Mouse (Mus musculus): ENCODE results near the gene Sel1l.
A peak's percentile ranks its signal among the peaks of the same experiment; 100 is the strongest.

Gene Sel1l

GRCm38 (mm10) chr12:91849045-91849467, at the start of gene Sel1l:
Sel1l (minus strand) TSS chr12:91849157.
- peak; percentile 99 for DNase-seq

- DNase-seq: no peak
Measured at GRCm38 (mm10) chr12:91892622-91893560, 43.9 kb upstream of the Sel1l start.

DNA sequence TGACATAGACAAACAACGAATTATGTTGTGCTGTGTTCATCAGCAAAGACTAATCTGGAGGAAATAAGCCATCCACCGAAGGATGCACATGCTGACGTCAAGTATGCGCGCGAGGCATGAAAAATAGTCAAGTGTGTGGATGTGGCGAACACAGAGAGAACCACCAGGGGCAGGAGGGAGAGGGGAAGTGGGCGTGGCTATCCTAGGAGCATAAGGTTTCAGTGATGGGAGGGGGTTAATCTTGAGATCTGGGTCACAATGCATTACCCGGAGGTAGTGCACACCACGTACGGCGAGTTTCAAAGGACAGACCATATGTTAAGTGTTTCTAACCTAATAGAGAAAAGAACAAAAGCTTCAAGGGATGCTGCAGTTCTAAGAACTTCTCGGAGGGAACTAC, 31.5 kb upstream of the Sel1l start:
- no peak for DNase-seq

DNA sequence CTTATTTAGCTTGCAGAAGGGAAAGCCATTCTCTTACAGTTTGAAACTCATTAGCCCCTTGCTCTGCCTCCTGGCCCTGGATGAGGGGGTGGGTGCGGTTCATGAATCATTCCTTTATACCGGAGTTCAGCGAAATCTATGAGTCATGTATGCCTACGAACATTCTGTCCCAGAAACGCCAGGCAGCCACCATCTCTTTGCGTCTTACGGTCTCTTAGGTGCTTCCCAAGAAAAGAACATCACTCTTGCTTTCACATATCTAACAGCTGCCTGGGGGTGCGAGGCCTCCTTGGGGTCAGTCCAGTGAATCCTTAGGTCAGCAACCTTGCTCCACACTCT, 29.9 kb upstream of the Sel1l start:
- DNase-seq: peak; percentile 89

DNA sequence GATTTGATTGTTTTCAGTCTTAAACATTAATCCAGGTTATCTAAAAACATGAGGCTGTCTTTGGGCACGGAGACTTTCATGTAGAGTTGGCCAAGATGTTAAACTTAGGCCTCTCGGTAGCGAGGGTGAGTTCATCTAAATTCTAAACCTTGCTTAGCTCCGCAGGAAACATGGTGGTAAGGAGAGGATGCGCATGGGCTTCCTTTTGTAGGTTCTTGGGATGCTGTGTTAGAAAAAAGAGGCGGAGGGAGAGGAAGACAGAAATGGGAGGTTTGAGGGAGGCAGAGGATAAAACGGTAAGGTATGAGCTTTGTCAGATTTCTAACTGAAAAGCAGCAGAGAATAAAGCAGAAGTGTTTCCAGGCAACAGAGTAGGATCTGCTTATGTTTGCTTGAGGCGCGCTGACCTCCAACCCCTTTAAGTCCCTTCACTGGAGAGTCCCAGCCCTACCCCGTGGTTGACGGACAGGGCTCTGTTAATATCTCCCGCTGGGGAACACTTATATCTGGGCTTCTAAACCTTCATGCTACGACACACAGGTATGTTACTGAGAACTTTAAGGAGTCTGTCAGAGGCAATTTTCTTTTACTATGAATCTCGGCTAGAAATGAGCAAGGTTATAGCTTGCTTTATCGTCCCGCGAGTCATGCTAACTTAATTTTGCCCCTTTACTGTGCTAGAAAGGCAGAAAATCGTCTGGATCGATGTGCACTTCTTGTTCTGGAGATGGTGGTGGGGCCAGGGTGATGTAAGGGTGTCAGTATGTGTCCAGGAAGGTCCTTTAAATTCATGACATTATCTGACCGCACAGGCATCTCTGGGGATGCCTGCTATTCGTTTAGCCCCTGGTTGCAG, 29.3 kb upstream of the Sel1l start:
- no peak for DNase-seq

- DNase-seq: peak; percentile 31
Measured at GRCm38 (mm10) chr12:91877646-91878045, 28.7 kb upstream of the Sel1l start.

GRCm38 (mm10) chr12:91870671-91871070, 21.7 kb upstream of the Sel1l start:
- peak; percentile 37 for DNase-seq

- no peak for DNase-seq
Measured at GRCm38 (mm10) chr12:91869352-91869751, 20.4 kb upstream of the Sel1l start.

GRCm38 (mm10) chr12:91854330-91854729, 5.4 kb upstream of the Sel1l start:
- no peak for DNase-seq

DNA sequence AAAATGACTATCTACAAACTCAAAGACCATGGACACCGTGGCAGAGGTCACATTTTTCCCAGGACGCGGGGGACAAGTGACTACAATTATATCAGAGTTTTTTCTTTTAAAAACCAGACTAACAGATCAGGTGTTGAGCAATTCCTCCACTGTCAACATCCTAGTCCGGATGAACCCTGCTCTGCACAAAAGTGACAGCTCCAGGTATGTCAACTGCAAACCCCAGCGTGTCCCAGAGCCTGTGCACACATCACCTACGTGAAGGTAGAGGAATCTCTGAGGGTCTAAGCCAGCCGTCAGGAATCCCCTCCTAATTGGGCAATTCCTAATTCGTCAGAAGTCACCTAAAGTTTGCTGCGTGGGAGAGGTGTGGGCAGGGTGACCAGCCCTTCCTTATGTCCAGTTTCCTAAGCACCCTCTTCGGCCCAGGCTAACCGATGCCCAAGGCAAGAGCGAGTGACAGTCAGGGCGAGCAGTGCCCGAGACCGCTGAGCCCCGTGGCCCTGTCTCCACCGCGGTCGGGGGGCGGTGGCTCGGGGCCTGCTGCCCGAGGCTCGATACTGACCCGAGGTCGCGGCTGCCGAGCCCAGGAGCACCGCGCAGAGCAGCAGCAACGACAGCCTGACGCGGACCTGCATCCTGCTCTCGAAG, 438 bp downstream of the Sel1l start:
- DNase-seq: no peak

DNA sequence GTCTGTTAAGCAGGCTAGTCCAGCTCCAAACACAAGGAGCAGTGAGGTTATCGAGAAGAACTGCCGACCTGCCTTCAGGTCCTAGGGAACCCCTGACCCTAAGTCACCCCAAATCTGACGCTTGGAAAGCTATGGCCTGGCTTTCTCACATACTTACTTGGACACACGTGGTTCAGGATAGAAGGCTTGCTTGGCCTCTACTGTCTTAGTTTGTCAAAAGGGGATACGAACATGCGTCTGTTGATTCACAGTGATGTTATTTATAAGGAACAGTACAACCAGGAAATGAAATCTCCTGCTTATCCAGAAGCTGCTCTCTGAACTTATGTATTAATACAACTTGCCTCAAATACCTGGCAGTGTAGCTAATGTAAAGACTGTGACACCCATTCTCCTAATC, 2.9 kb downstream of the Sel1l start:
- DNase-seq: no peak

DNA sequence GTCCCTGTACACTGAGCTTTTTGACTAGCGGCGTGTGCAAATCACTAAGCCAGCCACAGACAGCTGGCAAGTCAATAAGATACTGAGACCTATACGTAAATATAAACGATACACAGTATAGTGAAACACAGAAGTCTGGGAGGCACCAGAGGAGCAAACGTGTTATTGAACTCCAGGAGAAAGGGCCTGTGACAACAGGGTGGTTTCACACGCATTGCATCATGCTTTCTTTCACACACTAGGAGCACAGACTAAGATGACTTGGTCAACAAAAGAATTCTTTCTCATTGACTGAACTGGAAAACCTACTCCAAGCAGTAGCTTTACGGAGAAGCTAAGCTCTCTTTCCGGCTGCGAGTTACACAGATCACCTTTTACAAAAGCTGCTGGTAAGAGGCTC, 3.6 kb downstream of the Sel1l start:
- DNase-seq: no peak

DNA sequence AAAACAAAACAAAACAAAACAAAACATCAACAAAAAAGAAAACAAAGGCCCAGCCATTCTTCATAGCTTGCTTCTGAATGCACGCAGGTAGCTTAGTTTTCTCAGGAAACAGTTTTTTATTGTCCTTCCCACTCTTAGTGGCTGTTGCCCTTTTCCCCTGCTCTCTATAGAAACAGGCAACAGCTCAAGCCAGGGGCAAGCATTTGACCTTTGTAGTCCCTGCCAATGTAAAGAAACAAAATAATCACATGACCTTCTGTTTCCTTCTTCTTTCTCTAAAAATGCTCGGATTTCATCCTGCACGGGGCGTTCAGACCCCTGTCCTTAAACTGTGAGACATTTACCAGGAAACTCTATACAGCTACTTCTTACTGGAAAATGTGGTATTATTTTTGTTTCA, 4.4 kb downstream of the Sel1l start:
- DNase-seq: no peak

DNA sequence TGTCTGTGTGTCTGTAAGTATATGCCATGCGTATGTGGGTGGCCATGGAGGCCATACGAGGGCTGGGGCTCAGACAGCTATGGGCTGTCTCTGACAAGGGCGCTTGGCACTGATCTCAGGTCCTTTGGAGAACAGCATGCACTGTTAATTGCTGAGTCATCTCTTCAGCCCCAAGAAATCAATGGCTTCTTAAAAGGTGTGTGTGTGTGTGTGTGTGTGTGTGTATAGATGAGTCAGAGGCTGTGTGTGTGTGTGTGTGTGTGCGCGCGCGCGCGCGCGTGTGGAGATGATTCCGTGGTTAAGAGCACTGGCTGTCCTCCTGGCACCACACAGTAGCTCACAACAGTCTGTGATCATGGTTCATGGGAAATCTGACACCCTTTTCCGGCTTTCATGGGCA, 5.1 kb downstream of the Sel1l start:
- no peak for DNase-seq

- no peak for DNase-seq
Measured at GRCm38 (mm10) chr12:91841714-91842113, 7.2 kb downstream of the Sel1l start.

- no peak for DNase-seq
Measured at GRCm38 (mm10) chr12:91838261-91838660, 10.7 kb downstream of the Sel1l start.

GRCm38 (mm10) chr12:91837401-91838065, 11.4 kb downstream of the Sel1l start:
- no peak for DNase-seq

GRCm38 (mm10) chr12:91833939-91834333, 15.0 kb downstream of the Sel1l start:
- DNase-seq: no peak

DNA sequence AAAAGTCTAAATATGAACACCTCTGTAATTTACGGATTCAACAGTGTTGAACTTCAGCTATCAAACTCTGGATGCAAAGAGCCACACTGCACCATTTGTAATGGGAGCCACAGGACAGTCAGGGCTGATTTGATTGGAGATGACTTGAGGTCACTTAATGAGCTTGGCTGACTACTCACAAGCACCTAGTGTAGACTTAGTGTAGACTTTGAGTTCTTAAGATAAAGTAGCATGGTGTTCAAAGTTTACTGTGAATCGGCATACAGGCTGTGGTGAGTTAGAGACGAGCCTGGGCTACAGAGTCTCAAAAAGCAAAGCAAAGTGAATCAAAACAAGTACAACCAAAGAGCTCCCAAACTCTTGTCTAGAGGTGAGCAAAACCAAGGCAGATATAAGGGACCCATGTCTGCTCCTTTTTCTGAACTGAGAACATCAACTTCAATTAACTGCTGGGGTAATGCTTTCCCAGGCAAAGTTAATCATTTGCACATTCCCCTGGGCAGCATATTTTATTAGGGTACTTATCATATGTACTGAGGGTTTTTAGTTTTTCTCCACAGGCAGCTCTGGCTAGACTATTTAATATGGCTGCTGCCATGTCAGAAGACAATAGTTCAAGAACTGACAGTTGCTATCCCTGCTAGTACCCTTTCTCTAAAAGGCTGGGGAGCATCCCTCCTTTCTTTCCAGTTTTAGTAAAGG, 15.6 kb downstream of the Sel1l start:
- DNase-seq: no peak

- DNase-seq: no peak
Measured at GRCm38 (mm10) chr12:91831410-91831809, 17.5 kb downstream of the Sel1l start.

GRCm38 (mm10) chr12:91820461-91820860, 28.5 kb downstream of the Sel1l start:
- DNase-seq: no peak

GRCm38 (mm10) chr12:91818726-91819125, 30.2 kb downstream of the Sel1l start:
- DNase-seq: no peak
